In the genomic region with DNA sequence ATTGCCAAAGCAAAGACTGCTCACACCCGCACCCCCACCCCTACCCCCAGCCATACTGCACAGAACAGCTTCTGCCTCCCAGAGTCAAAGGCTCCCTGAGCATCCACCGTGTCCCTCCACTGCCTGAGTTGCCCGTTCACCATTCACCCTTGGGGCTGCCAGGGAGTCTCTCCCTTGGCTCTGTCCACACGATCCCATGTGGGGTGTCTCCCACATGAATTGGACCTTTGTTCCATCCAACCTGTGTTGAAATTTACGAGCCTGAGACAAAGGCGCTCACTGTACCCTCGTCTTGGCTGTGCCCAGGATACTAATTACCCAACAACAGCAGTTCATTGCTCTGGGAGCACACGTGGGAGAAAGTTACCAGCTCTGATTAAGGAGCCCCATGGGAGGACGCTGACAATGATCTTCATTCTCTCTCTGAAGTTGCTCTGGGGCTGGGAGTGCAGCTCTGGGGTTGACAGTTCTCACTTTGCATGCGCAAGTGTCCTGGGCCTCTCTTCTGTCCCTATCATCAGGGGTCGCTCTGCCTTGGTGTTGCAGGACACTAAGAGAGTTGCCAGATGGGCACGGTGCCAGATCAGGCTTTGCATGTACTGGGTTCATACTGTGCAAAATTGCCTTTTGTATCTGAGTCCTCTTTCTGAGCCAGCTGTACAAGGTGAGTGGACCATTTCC, we compare ENCODE assay signal across 9 mouse cellular contexts.
DNase-seq lines count a peak whose midpoint lies in the region; ATAC-seq and TF ChIP-seq lines count a peak whose summit lies in the region.
"Had no signal": no experiment of that assay in that cellular context is flagged by ENCODE, and none has a peak within 500 bp of the region (broad histone marks: within the 10 kb centered on the region; RNA-seq: fewer than 3 reads in every experiment).

No protein-coding gene starts in this region.

- 73% methylated on average over 12 of the region's 12 CpGs for WGBS in forebrain, embryonic 10.5 days
- WGBS in neural tube, embryonic 13.5 days, result 15% methylated on average over 12 of the region's 12 CpGs

- H3K27me3 ChIP-seq in Patski, result no peaks in the 10 kb centered on the region
- peaks cover 11% of the 10 kb centered on the region for H3K27me3 ChIP-seq in forebrain, embryonic 10.5 days (ENCODE audit: poor library complexity, severe bottlenecking)
- H3K27me3 ChIP-seq in neural tube, embryonic 13.5 days, result no peaks in the 10 kb centered on the region
- H3K27me3 ChIP-seq: liver, embryonic 13.5 days had no signal

- H3K27ac ChIP-seq in forebrain, embryonic 10.5 days, result peak overlapping the region; percentile 78
- peak overlapping the region; percentile 86 for H3K27ac ChIP-seq in neural tube, embryonic 13.5 days (replicated peaks)
- H3K27ac ChIP-seq: liver, embryonic 13.5 days had no signal

- no peak overlapping the region for H3K4me3 ChIP-seq in forebrain, embryonic 10.5 days
- H3K4me3 ChIP-seq in neural tube, embryonic 13.5 days, result no peak overlapping the region
- H3K4me3 ChIP-seq: liver, embryonic 13.5 days had no signal

- POLR2A ChIA-PET in Patski (lab: Charles Lee), result no interaction called here

- in situ Hi-C loops in Patski (cut with MboI; ENCODE audit: low pct_unique_long_range_greater_than_20kb), result no loop called here

- ATAC-seq in frontal cortex, adult (ENCODE audit: low TSS enrichment), result peak; percentile 87
- peak; percentile 65 for ATAC-seq in Patski
- ATAC-seq in neural tube, embryonic 13.5 days (ENCODE audit: low read depth), result peak; percentile 96

- no peak for DNase-seq in frontal cortex, postnatal 25 days (ENCODE audit: low spot score in 2 of 2)
- DNase-seq in Patski (ENCODE audit: low read depth, low spot score), result peak; percentile 15
- DNase-seq in forebrain, embryonic 10.5 days (ENCODE audit: extremely low spot score, low spot score), result no peak
- peak; percentile 46 to 56 for DNase-seq in kidney, postnatal 4 days
- no peak for DNase-seq in thymus, postnatal 10 days (ENCODE audit: low spot score in 2 of 2)
- DNase-seq in heart, adult 8-10 months (ENCODE audit: low spot score), result no peak
- DNase-seq: liver, embryonic 13.5 days had no signal

- CTCF ChIA-PET in Patski (lab: Charles Lee), result no interaction called here

- H3K9ac ChIP-seq in neural tube, embryonic 13.5 days, result no peak overlapping the region
- H3K9ac ChIP-seq: liver, embryonic 13.5 days had no signal

- TF ChIP-seq CTCF in Patski (IDR thresholded peaks at IDR 0.05), result no peak

- no peaks in the 10 kb centered on the region for H3K36me3 ChIP-seq in forebrain, embryonic 10.5 days (replicated peaks)
- no peaks in the 10 kb centered on the region for H3K36me3 ChIP-seq in neural tube, embryonic 13.5 days
- H3K36me3 ChIP-seq: liver, embryonic 13.5 days had no signal

- H3K4me2 ChIP-seq in neural tube, embryonic 13.5 days, result no peak overlapping the region
- H3K4me2 ChIP-seq: liver, embryonic 13.5 days had no signal

- peaks cover 18% of the 10 kb centered on the region; the same call in 1 of the 2 replicates for H3K9me3 ChIP-seq in forebrain, embryonic 10.5 days
- H3K9me3 ChIP-seq in neural tube, embryonic 13.5 days, result no peaks in the 10 kb centered on the region

- H3K4me1 ChIP-seq in forebrain, embryonic 10.5 days, result peaks cover 39% of the 10 kb centered on the region
- peaks cover 39% of the 10 kb centered on the region for H3K4me1 ChIP-seq in neural tube, embryonic 13.5 days (replicated peaks)
- H3K4me1 ChIP-seq: liver, embryonic 13.5 days had no signal

Comparison
In these comparisons a context has a peak if more than half of its experiments do, and no peak if none do; other contexts are left out.
1. DNase-seq: peak in Patski (single experiment) and kidney, postnatal 4 days (2 of 2); none in frontal cortex, postnatal 25 days (0 of 2), forebrain, embryonic 10.5 days (single experiment), thymus, postnatal 10 days (0 of 2) and heart, adult 8-10 months (single experiment).
2. Peak in every context shown above with its lines, with median percentiles within 50 percentile points of each other: ATAC-seq.